Mouse (Mus musculus) spleen, adult 18-20 months (tissue): Measurements from ENCODE around the gene Cep57l1.

Experiments used
- DNase-seq, 2 experiments: peaks; one replicate each; pipeline ENCODE4 v3.0.0; 2022; ENCODE audit warnings: mixed read lengths in 2 of 2

The Cep57l1 gene

DNA sequence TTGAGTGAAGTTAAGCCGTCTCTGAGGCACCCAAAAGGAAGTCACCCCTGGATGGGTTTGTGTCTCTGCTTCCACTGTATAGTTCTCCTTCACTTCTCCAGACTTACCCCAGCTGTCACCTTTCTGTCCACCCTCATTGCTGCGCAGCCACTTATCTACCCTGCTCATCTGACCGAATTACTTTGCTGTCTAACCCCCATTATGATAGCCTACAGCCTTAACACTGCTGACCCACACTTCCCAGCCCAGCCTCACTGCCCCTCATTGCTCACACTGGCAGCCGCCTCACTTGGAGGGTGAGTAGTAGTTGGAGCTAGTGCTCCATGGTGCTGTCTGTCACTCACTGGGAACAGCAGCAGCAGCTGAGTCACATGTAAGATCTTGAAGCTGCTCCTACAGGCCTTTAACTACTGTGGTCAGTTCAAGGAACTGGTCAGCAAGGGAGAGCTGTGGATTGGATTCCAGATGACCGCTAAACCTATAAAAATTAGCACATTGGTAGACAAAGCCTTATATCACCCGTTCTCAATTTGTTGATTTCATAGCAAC lies 4.7 kb upstream of the Cep57l1 start:
- DNase-seq = no peak

DNA sequence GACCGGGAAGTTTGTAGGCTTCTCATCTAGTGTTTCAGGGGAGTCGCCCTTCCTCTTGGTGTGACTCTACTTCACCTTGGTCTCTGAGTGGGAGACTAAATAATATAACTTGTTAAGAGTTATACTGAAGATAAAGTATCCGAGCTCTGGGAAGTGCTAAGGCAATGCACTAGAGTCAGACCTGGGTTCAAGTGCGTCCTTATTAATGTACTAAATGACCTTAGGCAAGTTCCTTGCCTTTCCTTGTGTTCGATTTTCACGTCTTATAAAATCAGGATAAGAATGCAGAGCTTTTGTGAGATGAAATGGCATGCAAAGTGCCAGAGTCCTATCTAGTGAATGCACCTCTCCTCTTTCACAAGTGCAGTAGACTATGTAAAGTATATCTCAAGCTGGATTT lies 2.9 kb upstream of the Cep57l1 start:
- DNase-seq = no peak

GRCm38 (mm10) chr10:41810564-41811455 lies 1.1 kb upstream of the Cep57l1 start:
- no peak for DNase-seq

- DNase-seq = peak; percentile 68 to 78
These were observed 446 bp downstream of the Cep57l1 start for GRCm38 (mm10) chr10:41809080-41809770.

DNA sequence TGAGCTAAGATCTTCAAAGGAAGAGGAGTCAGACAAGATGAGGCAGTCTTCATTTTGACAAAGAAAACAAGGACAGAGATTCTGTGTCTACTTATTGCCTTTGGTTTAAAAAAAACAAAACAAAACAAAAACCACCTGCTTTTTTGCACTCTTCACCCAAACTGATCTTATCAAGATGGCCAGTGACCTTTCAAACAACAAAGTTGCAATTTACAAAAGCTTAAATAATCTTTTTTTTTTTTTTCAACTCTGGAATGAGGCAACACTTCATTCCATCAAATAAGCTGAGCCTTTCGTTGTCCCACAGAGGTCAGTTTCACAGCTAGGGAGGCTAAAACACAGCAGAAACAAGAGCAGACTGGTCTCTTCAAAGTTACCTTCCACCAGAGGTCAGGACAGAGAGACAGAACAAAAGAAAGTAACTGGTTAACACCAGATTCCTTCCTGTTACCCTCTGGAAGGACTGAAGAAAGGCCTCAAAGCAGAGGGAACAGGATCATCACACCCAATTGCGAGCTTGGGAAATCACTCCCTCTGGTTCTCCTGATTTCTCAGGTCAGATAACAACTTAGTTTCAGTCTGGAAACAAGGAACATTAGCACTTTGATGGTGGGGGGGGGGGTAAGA lies 3.8 kb downstream of the Cep57l1 start:
- DNase-seq = no peak

- no peak for DNase-seq
These were observed 5.0 kb downstream of the Cep57l1 start for GRCm38 (mm10) chr10:41804711-41805110.

GRCm38 (mm10) chr10:41803467-41803866 lies 6.2 kb downstream of the Cep57l1 start:
- no peak for DNase-seq

DNA sequence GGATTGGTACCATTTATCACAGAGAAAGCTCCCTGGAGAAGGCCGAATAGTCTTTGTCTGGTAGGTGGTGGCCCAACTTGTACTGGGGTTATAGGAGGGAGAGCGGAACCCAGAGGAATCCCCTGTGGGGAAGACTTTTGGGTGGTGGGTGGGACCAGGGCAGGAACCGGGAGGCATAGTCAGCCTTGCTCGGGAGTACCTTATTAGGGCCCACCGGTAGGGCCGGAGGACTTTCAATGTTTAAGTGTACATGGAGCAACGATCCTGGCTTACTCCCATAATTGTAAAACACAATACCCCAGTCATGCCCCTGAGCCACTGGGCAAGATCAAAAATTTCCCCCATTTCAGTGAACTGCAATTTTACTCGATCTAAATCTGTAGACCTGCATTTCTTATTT lies 12.4 kb downstream of the Cep57l1 start:
- DNase-seq = no peak

- no peak for DNase-seq
These were observed 17.3 kb downstream of the Cep57l1 start for GRCm38 (mm10) chr10:41792375-41792774.

- no peak for DNase-seq
These were observed 42.4 kb downstream of the Cep57l1 start for GRCm38 (mm10) chr10:41767254-41767653.

- no peak for DNase-seq
These were observed 43.4 kb downstream of the Cep57l1 start for GRCm38 (mm10) chr10:41766280-41766679.

GRCm38 (mm10) chr10:41765586-41765985 lies 44.1 kb downstream of the Cep57l1 start:
- no peak for DNase-seq

DNA sequence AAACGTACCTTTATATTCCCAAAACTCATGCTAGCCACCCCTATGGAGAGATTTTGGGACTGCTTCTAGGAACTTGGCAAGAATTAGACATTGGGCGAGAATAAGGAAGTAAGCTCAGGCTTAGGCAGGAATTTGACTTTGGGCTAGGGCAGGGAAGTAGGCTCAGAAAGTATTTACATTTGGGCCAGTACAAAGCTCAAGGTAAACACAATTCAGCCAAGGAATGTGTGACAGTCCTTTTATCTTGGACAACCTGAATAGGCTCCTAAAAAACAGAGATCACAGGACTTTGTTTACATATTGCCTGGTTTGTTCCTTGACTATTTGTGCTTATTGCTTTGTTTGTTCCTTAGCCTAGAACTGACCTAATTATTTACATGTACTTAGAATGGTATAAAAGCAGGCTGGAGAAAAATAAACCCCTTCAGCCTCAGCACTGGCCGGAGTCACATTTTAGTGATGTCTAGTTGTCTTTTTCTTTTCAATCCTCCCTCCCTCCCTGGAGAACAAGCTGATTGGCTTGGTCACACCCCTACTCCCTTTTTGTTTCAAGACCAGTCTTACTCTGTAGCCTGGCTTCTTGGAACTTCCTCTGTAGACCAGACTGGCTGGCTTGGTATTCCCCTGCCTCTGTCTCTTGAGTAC lies 45.8 kb downstream of the Cep57l1 start:
- no peak for DNase-seq

DNA sequence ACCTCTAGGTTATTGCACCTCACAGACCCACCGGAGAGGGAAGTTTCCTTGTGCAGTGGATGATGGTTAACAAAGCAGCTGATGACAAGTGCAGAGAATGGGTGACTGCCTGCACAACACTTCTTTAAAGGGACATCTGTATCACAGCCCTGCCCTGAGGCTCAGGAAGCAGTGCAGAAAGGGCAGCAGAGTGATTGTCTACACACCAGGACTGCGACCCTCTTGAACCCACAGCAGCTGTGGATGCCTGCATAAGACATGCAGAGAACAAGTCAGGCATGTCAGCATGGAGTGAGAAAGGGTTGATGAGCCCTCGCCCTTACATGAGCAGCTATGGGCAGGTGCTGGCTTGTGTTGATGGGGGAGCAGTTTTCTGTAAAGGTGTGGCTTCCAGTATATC lies 48.8 kb downstream of the Cep57l1 start:
- DNase-seq = no peak

DNA sequence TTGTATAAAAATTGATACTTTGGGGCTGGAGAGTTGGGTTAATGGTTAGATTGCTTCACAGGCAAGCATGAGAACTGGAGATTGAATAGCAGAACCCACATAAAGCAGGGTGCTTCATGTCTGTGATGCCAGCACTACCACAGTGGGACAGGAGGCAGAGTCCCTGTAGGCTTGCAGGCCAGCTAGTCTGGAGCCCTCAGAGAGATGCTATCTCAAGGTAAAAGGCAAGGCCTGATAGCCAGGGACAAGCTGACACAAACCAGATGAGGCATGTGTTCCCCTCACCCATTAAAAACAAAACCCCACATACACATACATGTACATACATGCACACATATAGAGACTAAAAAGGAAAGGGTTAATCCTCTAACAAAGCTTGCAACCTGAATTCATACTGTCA lies 51.6 kb downstream of the Cep57l1 start:
- DNase-seq = no peak

- no peak for DNase-seq
These were observed 52.4 kb downstream of the Cep57l1 start for GRCm38 (mm10) chr10:41757226-41757625.

GRCm38 (mm10) chr10:41751867-41752480 lies 57.7 kb downstream of the Cep57l1 start:
- no peak for DNase-seq

GRCm38 (mm10) chr10:41749306-41749705 lies 60.4 kb downstream of the Cep57l1 start:
- no peak for DNase-seq

DNA sequence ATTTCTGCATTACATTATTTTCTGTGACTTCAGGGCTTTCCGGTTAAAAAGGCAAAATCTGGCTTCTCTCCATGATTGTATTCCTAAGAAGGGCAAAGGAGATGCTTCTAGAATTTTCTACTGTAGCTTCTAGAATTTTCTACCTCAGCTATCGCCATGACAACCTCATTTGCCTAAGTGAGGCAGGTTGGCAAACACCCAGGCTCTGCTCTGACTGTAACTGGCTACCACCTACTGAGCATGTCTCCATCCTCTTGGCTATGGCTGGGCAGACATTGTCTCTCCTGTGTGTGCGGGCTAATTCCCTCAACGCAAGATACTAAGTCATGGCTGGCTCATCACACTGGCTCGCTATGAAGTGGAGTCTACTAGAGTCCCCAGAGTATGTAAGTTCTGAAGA lies 63.1 kb downstream of the Cep57l1 start:
- DNase-seq = no peak

GRCm38 (mm10) chr10:41744006-41744405 lies 65.7 kb downstream of the Cep57l1 start:
- DNase-seq = no peak

- no peak for DNase-seq
These were observed 69.5 kb downstream of the Cep57l1 start for GRCm38 (mm10) chr10:41740221-41740620.

DNA sequence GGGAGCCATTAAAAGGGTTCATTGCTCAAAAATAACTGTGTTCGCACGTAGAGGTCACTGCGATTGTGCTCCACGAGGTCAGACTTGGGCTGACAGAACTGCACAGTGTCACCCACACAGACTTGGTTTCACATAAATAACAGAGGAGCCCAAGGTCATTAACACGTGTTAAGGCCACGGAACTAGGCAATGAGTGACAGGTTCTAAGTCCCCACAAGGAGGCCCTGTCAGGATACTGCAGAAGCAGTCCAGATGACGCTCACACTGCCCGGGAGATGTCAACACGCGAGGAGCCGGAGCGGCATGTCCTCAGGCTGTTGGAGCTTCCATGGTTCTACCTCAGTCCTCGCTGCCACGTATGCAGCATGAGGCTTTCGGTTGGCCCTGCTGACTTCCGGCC lies 72.4 kb downstream of the Cep57l1 start:
- DNase-seq = no peak
